Mouse (Mus musculus): Measurements from ENCODE around the gene Auts2. TPM values are rescaled to one million over a fixed set of nuclear protein-coding genes. Genes with fewer than 3 reads are reported as not detected.

The Auts2 gene
- polyA plus RNA-seq, 1 experiment from 2014 or later, result 42.4 TPM

DNA sequence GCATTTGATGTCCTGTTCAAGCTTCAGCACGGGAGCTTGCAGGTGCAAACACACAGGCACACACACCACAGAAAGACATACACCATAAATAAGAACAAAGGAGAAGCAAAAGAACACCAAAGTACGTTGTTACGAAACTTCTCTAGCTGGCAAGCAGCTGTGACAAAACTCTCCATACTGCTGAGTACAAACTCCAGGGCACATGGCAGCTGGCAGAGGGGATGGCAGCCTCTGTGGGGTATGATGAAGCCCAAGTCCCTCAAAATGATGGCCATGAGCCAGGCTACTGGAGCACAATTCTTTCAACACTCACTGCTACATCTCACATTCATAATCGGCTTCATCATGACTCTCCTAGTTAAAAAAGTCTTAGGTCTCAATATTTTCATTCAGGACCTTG, 721.7 kb downstream of the Auts2 start:
- Histone ChIP-seq H3K36me3 (replicated peaks) (no peaks in the 10 kb centered on the region), H3K27me3 (ENCODE audit: poor library complexity, severe bottlenecking) (peaks cover 5% of the 10 kb centered on the region; the same call in 1 of the 2 replicates), H3K9me3 (no peaks in the 10 kb centered on the region), H3K4me3 (no peak overlapping the region), H3K4me1 (peaks cover 27% of the 10 kb centered on the region), H3K27ac (no peak overlapping the region)
- WGBS, result 96% methylated on average over 4 of the region's 4 CpGs
- DNase-seq (ENCODE audit: extremely low spot score, low spot score), result no peak

DNA sequence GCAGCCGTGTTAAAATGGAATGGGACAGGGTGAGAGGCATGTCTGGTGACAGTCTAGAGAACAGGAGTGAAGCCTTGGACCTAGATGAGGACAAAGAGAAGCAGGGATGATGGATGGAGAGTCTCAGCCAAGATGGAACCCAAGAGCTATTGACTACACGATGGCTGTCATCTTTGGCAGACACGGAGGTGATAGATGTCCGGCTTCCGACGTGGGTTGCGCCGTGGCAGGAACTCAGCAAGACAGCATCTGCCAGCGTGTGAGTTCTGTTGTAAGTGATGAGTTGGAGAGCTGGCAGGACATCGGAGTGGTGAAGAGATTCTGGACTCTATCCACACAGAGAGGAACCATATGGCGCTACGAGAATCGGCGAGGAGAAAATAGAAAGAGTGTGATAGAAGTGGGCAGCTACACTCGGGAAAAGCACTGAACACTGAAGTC, 723.9 kb downstream of the Auts2 start:
- Histone ChIP-seq H3K9me3 (no peaks in the 10 kb centered on the region), H3K27ac (no peak overlapping the region), H3K27me3 (ENCODE audit: poor library complexity, severe bottlenecking) (peaks cover 5% of the 10 kb centered on the region; the same call in 1 of the 2 replicates), H3K36me3 (replicated peaks) (no peaks in the 10 kb centered on the region), H3K4me1 (peaks cover 8% of the 10 kb centered on the region), H3K4me3 (no peak overlapping the region)
- WGBS, result 96% methylated on average over 15 of the region's 15 CpGs
- DNase-seq (ENCODE audit: extremely low spot score, low spot score), result no peak

DNA sequence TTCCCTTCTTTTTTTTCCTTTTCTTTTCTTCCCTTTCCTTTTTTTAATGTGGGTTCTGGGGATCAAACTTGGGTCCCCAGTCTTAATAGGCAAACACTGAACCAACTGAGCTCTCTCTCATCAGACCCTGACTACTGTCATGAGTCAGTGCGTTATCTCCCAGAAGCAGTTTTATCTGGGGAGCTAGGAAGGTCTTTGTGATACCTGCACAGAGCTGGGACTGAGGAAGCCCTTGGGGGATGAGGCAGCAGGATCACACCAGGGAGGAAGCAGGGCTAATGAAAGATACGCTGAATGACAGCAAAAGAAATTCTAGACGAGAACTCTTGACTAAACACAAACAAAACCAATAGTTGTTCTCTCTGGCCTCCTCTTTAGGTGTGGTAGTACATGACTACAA, 727.6 kb downstream of the Auts2 start:
- Histone ChIP-seq H3K36me3 (replicated peaks) (no peaks in the 10 kb centered on the region), H3K27me3 (ENCODE audit: poor library complexity, severe bottlenecking) (peaks cover 13% of the 10 kb centered on the region), H3K27ac (no peak overlapping the region), H3K4me3 (no peak overlapping the region), H3K4me1 (peaks cover 6% of the 10 kb centered on the region; the same call in 1 of the 2 replicates), H3K9me3 (no peaks in the 10 kb centered on the region)
- WGBS, result 71% methylated on average over 3 of the region's 3 CpGs
- DNase-seq (ENCODE audit: extremely low spot score, low spot score), result no peak

DNA sequence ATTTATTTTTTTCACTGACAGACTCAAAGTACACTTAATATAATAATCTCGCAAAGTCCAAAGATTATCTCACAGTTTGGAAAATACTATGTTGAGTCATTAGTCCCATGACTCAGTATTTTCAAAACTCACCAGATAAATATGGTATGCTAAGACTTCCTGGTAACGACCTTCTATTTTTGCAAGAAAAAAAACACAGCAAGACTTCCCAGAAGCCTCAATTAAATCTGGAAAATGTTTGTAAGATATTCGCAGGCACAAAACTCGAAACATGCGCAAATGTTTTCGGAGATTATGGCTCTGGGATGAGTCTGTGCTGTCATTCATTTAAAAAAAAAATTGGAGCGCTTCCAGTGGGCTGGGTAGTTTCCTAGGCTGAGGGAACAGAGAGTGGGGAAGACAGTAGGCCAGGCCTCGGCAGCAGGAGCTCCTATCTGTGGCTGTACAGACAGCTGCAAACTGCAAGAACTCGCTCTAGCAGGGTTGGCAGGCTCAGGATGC, 728.6 kb downstream of the Auts2 start:
- 89% methylated on average over 9 of the region's 9 CpGs for WGBS
- no peak overlapping the region for H3K4me3 ChIP-seq
- peaks cover 13% of the 10 kb centered on the region for H3K27me3 ChIP-seq (ENCODE audit: poor library complexity, severe bottlenecking)
- H3K36me3 ChIP-seq (replicated peaks), result no peaks in the 10 kb centered on the region
- H3K27ac ChIP-seq, result peak overlapping the region; percentile 53; the same call in 1 of the 2 replicates
- H3K9me3 ChIP-seq, result no peaks in the 10 kb centered on the region
- no peak for DNase-seq (ENCODE audit: extremely low spot score, low spot score)
- H3K4me1 ChIP-seq, result peaks cover 6% of the 10 kb centered on the region; the same call in 1 of the 2 replicates

DNA sequence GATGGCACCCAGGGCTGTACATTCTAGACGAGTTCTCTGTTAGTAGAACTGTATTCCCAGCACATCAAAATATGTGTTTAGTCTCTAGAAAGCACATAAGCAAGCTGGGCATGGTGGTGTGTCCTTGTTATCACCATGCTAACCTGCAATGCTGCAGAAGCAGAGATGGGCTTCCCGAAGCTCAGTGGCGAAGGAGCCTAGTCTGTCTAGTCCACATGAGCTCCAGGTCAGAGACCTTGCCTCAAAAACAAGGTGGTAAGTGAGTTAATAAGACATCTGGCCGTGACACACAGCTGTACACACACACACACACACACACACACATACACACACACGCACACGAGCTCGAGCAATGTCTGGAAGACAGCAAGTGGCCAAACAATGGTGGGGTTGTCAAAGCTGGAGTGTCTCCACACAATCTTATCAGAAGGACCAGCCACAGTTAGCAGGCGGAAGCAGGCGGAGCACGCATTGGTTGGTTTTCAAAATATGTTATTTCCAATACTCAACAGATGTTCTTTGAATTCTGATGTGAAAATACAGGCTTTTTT, 729.1 kb downstream of the Auts2 start:
- 82% methylated on average over 10 of the region's 10 CpGs for WGBS
- no peak overlapping the region for H3K27ac ChIP-seq
- no peak overlapping the region for H3K4me3 ChIP-seq
- no peak for DNase-seq (ENCODE audit: extremely low spot score, low spot score)
- H3K9me3 ChIP-seq, result no peaks in the 10 kb centered on the region
- H3K4me1 ChIP-seq, result peaks cover 6% of the 10 kb centered on the region; the same call in 1 of the 2 replicates
- H3K27me3 ChIP-seq (ENCODE audit: poor library complexity, severe bottlenecking), result peaks cover 8% of the 10 kb centered on the region
- H3K36me3 ChIP-seq (replicated peaks), result no peaks in the 10 kb centered on the region

DNA sequence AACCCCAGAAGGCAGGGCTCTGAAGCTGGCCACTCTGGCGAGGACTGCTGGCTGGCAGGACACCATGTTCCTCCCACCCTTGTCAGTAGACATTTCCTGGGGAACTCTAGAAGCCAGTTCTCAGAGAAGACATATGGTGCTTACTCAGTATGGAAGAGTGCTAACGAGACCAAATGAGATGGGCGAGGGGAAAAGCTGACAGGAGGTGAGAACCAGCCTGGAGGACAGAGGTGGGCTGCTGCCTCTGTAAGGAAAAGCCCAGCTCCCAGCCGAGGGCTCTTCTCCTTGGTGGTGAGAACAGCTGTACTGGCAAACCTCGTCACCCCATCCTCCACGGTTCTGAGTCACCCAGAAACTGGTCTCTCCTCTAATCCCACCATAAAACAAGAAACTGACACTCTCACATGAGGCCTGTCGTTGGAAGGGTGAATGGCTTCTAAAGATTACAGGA, 729.8 kb downstream of the Auts2 start:
- 73% methylated on average over 7 of the region's 7 CpGs for WGBS

DNA sequence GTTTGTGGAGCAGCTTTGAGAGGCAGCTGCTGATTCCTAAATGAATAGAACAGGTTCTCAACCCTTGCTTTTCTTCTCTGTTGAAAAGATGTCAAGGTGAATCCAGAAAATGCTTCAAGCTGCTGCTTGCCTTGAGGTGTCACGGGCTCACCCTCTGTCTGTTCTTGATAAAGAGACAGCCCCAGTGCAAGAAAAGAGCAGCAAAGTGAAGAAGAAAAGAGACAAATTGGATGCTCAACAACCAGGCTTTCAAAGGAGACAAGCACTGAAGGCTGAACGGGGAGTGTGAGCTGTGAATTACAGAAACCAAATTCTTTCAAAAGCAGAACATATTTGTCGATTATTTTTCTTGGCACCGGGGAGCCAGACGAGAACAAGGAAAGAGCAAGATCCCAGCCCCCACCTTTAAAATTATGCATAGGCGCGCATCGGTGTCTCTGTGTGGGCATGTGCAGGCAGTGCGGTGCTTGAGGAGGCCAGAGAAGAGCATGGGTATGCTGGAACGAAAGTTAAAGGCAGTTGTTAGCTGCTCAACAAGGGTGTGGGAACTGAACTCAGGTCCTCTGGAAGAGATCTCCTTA, 730.6 kb downstream of the Auts2 start:
- Histone ChIP-seq H3K4me3 (no peak overlapping the region), H3K36me3 (replicated peaks) (no peaks in the 10 kb centered on the region), H3K27ac (no peak overlapping the region), H3K27me3 (ENCODE audit: poor library complexity, severe bottlenecking) (peaks cover 7% of the 10 kb centered on the region), H3K9me3 (no peaks in the 10 kb centered on the region), H3K4me1 (peaks cover 6% of the 10 kb centered on the region; the same call in 1 of the 2 replicates)
- WGBS, result 87% methylated on average over 10 of the region's 10 CpGs
- no peak for DNase-seq (ENCODE audit: extremely low spot score, low spot score)

More for the DNA sequence above, 729.8 kb downstream of the Auts2 start:
- DNase-seq (ENCODE audit: extremely low spot score, low spot score), result no peak
- peaks cover 6% of the 10 kb centered on the region; the same call in 1 of the 2 replicates for H3K4me1 ChIP-seq
- H3K4me3 ChIP-seq, result no peak overlapping the region
- no peaks in the 10 kb centered on the region for H3K9me3 ChIP-seq
- H3K27ac ChIP-seq, result no peak overlapping the region
- H3K36me3 ChIP-seq (replicated peaks), result no peaks in the 10 kb centered on the region
- H3K27me3 ChIP-seq (ENCODE audit: poor library complexity, severe bottlenecking), result peaks cover 7% of the 10 kb centered on the region

DNA sequence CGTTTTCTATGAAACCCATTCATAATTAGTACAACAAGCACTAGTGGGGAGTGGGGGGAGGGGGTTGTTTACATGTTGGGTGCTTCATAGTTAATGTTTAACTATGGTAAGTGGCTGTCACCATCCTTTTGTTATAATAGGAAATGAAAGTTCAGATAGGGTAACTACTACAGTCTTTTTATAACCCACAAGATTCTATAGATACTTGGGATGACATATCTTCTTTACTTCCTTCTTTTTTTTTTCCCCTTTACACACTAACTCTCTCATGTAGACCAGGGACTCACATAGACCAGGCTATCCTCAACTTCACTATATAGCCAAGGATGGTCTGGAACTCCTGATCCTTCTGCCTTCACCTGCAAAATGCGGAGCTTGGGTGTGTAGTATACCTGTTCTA, 736.8 kb downstream of the Auts2 start:
- peaks cover 21% of the 10 kb centered on the region for H3K4me1 ChIP-seq
- WGBS, result 88% methylated on average over 2 of the region's 2 CpGs
- no peak for DNase-seq (ENCODE audit: extremely low spot score, low spot score)
- no peak overlapping the region for H3K4me3 ChIP-seq
- no peak overlapping the region for H3K27ac ChIP-seq
- H3K36me3 ChIP-seq (replicated peaks), result no peaks in the 10 kb centered on the region
- H3K27me3 ChIP-seq (ENCODE audit: poor library complexity, severe bottlenecking), result peaks cover 9% of the 10 kb centered on the region; the same call in 1 of the 2 replicates
- H3K9me3 ChIP-seq, result no peaks in the 10 kb centered on the region

DNA sequence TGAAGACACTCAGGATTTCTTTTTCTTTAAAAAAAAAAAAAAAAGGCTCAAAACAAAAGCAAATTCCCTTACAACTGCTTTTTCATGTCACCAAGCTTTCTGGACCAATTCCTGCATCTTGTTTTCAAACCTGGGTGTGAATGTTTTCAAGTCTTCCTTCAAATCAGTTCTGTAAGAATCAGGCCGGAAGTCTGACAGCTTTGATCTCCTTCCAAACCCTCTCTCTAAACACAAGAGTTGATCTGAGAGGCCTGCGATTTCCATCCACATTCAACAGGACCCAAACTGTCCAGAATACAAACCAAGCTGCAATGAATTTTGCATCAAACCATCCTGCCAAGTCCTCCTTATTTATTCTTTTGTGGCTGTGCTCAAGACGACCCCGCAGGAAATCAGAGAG, 737.9 kb downstream of the Auts2 start:
- DNase-seq (ENCODE audit: extremely low spot score, low spot score), result no peak
- Histone ChIP-seq H3K36me3 (replicated peaks) (no peaks in the 10 kb centered on the region), H3K4me1 (peaks cover 25% of the 10 kb centered on the region), H3K27me3 (ENCODE audit: poor library complexity, severe bottlenecking) (peaks cover 9% of the 10 kb centered on the region), H3K9me3 (no peaks in the 10 kb centered on the region), H3K4me3 (no peak overlapping the region), H3K27ac (no peak overlapping the region)
- 95% methylated on average over 4 of the region's 4 CpGs for WGBS

DNA sequence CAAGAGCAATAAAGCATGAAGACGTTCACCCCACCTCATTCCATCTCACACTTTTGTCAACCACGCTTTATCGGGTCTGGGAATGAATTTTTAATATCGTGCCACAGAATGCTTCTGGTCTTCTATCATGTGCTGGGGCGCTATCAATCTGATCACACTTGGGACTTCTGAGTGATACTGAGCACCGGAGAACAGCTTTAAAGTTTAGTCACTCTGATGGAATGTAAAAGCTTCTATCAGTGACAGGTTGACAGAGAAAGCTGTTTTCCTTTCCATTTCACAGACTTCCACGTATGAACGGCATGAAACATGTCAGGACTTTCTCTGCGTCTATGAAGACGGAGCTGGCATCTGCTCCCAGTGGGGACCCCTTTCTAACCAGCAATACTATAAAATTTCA, 739.5 kb downstream of the Auts2 start:
- Histone ChIP-seq H3K27me3 (ENCODE audit: poor library complexity, severe bottlenecking) (peaks cover 15% of the 10 kb centered on the region), H3K36me3 (replicated peaks) (no peaks in the 10 kb centered on the region), H3K4me1 (peaks cover 25% of the 10 kb centered on the region), H3K4me3 (no peak overlapping the region), H3K27ac (no peak overlapping the region), H3K9me3 (no peaks in the 10 kb centered on the region)
- 93% methylated on average over 10 of the region's 10 CpGs for WGBS
- no peak for DNase-seq (ENCODE audit: extremely low spot score, low spot score)

DNA sequence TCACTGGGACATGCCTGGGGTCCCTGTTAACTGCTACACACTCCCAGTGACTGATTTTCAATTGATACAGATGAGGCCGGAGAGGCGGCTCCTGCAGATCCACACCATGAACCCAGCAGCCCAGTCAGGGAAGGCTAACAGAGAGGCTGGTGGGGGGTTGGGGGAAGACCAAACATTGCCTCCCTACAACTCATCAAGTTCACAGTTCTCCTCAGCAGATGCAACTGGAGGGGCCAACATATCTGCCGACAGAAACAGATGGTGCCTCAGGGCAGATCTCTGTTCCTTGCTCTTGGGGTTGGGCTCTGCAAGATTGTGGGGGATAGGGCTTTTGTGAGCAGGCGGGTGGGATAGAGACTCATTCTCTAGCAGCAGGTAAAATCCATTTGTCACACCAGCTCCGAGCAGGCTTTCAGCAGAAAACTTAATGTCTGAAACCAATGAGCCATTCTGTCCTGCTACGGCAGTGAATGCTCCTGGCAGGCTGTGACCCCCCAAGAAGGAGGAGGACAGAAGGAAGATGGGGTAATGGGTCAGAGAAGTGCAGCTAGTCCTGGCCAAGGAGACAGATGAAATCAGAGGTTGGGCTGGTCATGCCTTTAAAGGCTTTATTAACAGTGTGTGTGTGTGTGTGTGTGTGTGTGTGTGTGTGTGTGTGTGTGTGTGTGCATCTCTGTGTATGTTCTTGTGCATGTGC, 740.7 kb downstream of the Auts2 start:
- H3K27ac ChIP-seq, result peak overlapping the region; percentile 56
- no peaks in the 10 kb centered on the region for H3K9me3 ChIP-seq
- H3K36me3 ChIP-seq (replicated peaks), result no peaks in the 10 kb centered on the region
- no peak for DNase-seq (ENCODE audit: extremely low spot score, low spot score)
- 37% methylated on average over 6 of the region's 6 CpGs for WGBS
- peaks cover 29% of the 10 kb centered on the region for H3K4me1 ChIP-seq
- H3K27me3 ChIP-seq (ENCODE audit: poor library complexity, severe bottlenecking), result peaks cover 15% of the 10 kb centered on the region
- no peak overlapping the region for H3K4me3 ChIP-seq

DNA sequence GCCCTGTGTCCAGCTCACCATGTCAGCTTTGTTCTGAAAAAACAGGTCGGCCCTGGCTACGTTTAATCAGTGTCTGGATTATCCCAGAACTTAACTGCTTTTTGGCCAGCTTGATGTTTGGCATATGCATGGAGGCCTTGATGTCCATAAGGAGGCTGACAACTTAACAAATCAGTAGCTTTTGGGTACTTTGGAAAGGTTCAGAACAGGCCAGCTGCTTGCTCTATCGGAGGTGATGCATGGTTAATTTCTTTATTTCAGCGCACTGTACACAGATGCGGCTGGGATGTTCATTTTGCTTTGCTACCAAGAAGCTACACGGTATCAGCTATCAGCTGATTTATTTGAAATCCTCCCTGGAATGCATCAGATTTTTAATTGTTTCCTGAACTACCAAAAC, 741.2 kb downstream of the Auts2 start:
- 75% methylated on average over 6 of the region's 6 CpGs for WGBS
- DNase-seq (ENCODE audit: extremely low spot score, low spot score), result no peak
- Histone ChIP-seq H3K27ac (no peak overlapping the region), H3K4me3 (no peak overlapping the region), H3K36me3 (replicated peaks) (no peaks in the 10 kb centered on the region), H3K27me3 (ENCODE audit: poor library complexity, severe bottlenecking) (peaks cover 19% of the 10 kb centered on the region), H3K4me1 (peaks cover 29% of the 10 kb centered on the region), H3K9me3 (no peaks in the 10 kb centered on the region)

DNA sequence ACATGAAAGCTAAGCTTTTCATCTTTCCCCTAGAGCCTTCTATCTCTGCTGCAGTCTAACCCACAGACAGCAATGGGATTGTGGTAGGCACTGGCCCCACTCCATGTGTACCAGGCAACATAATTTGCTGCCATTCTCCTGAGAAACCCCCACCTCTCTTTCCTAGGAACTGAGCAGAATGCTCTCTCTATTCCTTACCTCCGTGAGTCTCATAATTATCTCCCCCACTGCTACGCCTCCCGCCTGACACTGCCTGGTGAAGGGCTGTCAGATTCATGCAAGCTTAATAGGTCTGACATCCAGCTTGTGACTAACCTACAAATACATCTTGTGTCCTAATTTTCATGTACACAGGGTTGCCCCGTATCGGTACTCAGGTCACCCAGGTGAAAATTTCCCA, 744.8 kb downstream of the Auts2 start:
- Histone ChIP-seq H3K4me3 (no peak overlapping the region), H3K27me3 (ENCODE audit: poor library complexity, severe bottlenecking) (peaks cover 44% of the 10 kb centered on the region), H3K36me3 (replicated peaks) (no peaks in the 10 kb centered on the region), H3K9me3 (no peaks in the 10 kb centered on the region), H3K4me1 (peaks cover 39% of the 10 kb centered on the region), H3K27ac (no peak overlapping the region)
- 80% methylated on average over 5 of the region's 5 CpGs for whole genome bisulfite sequencing
- DNase-seq (ENCODE audit: extremely low spot score, low spot score), result no peak

Data from forebrain, embryonic 10.5 days (tissue).